Mouse (Mus musculus) liver, embryonic 11.5 days (tissue): ENCODE data around the gene Tbc1d30. TPM values are rescaled to one million over a fixed set of nuclear protein-coding genes. Genes with fewer than 3 reads are reported as not detected.

Experiments
- ATAC-seq: fragments of 200-750 bp; cut with Nextera tagmentation; replicated peaks from 2 replicates; pipeline ENCODE4 v1.8.0; 2017; ENCODE audit warnings: moderate number of reproducible peaks, mild to moderate bottlenecking, moderate TSS enrichment, moderate library complexity; ENCODE audit not compliant: low FRiP score
- DNase-seq: peaks from one replicate; pipeline ENCODE4 v3.0.0-alpha.2; 2017; ENCODE audit warnings: low spot score
- H3K27ac ChIP-seq: fragments of 300-500 bp; sonication (generic); 2 replicates; pipeline ENCODE4 v1.5.1; 2014; ENCODE audit warnings: mild to moderate bottlenecking, low read depth, low read length, control low read depth
- H3K27me3 ChIP-seq: fragments of 300-500 bp; sonication (generic); replicated peaks from 2 replicates; pipeline ENCODE4 v1.6.1; 2014; ENCODE audit warnings: low read length, mixed read lengths; ENCODE audit not compliant: control insufficient read depth, insufficient read depth
- H3K36me3 ChIP-seq: fragments of 300-500 bp; sonication (generic); 2 replicates; pipeline ENCODE4 v1.6.1; 2014; ENCODE audit warnings: mild to moderate bottlenecking, low read length, moderate library complexity, mixed read lengths; ENCODE audit not compliant: control insufficient read depth, insufficient read depth
- H3K4me1 ChIP-seq: fragments of 300-500 bp; sonication (generic); replicated peaks from 2 replicates; pipeline ENCODE4 v1.6.1; 2014; ENCODE audit warnings: low read length, mixed read lengths; ENCODE audit not compliant: control insufficient read depth, insufficient read depth
- H3K4me2 ChIP-seq: fragments of 300-500 bp; sonication (generic); 2 replicates; pipeline ENCODE4 v1.6.1; 2014; ENCODE audit warnings: mild to moderate bottlenecking, control low read depth, moderate library complexity
- H3K4me3 ChIP-seq: fragments of 300-500 bp; sonication (generic); 2 replicates; pipeline ENCODE4 v1.5.1; 2014; ENCODE audit warnings: low read depth, low read length, control low read depth
- H3K9ac ChIP-seq: fragments of 300-500 bp; sonication (generic); 2 replicates; pipeline ENCODE4 v1.6.1; 2014; ENCODE audit warnings: low read depth, low read length, control low read depth
- H3K9me3 ChIP-seq: fragments of 300-500 bp; sonication (generic); 2 replicates; pipeline ENCODE4 v1.6.1; 2016; ENCODE audit warnings: low read length, inconsistent platforms, mixed read lengths; ENCODE audit not compliant: control insufficient read depth
- WGBS: fragments of 180-500 bp; shearing (Covaris S2); extraction: QIAGEN DNeasy Blood & Tissue Kit; methylation state at CpG from one replicate; pipeline ENCODE4 v1.1.7; 2014; 5-methylcytosine and 5-hydroxymethylcytosine counted together
- polyA plus RNA-seq: library from polyadenylated mRNA; unstranded; fragments of >200 nt; fragmentation: Nextera tagmentation; extraction: Ambion mirVana; gene quantifications from 2 replicates; pipeline ENCODE4 v1.2.1, GENCODE M21; 2014

Tbc1d30 gene
- polyA plus RNA-seq, 1 experiment from 2014 or later: 0.78 TPM

DNA sequence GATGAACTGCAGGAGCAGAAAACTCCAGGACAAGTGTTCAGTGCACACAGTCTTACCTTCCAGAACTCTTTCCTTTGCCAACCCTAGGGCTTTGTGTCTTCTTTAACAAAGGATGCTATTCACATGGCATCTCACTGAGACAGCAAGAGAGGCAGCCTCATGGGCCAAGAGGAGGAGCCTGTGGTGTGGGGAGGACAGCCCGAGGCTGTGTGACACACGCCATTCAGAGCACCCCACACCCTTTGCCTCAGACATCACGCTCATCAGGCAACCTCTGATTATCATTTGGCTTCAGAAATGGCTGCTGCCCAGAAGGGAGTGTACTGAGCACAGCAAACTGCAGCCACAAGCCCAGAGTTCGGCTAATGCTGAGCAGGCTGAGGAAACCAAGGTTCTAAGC lies 36.9 kb downstream of the Tbc1d30 start:
- Histone ChIP-seq H3K36me3 (no peaks in the 10 kb centered on the region), H3K9me3 (no peaks in the 10 kb centered on the region), H3K27me3 (peaks cover 45% of the 10 kb centered on the region), H3K4me3 (no peak overlapping the region), H3K4me2 (no peak overlapping the region), H3K9ac (no peak overlapping the region), H3K4me1 (peaks cover 5% of the 10 kb centered on the region; the same call in 1 of the 2 replicates), H3K27ac (no peak overlapping the region)
- 57% methylated on average over 4 of the region's 4 CpGs for WGBS
- DNase-seq: no peak
- no peak for ATAC-seq

DNA sequence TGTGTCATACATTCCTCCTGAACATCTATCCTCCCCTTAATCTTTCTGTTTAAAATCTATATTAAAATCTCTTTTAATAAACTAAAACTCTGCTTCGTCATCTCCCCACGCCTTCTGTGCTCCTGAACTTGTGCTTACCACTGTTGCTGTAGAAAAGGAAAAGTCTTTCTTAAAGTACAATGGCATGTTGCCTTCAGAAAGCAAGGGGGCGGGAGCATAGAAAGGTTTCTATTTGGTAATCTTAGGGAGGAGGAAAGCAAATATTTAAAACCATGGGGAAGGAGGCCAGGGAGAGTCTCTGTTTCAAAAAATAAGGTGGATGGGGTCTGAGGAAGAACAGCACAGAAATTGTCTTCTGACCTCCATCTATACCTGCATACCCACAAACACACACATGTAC lies 38.0 kb downstream of the Tbc1d30 start:
- Histone ChIP-seq H3K27ac (no peak overlapping the region), H3K27me3 (peaks cover 51% of the 10 kb centered on the region), H3K4me2 (no peak overlapping the region), H3K4me1 (peaks cover 5% of the 10 kb centered on the region; the same call in 1 of the 2 replicates), H3K9me3 (no peaks in the 10 kb centered on the region), H3K36me3 (no peaks in the 10 kb centered on the region), H3K4me3 (no peak overlapping the region), H3K9ac (no peak overlapping the region)
- WGBS: 76% methylated on average over 3 of the region's 3 CpGs
- ATAC-seq (no peak), DNase-seq (no peak)

DNA sequence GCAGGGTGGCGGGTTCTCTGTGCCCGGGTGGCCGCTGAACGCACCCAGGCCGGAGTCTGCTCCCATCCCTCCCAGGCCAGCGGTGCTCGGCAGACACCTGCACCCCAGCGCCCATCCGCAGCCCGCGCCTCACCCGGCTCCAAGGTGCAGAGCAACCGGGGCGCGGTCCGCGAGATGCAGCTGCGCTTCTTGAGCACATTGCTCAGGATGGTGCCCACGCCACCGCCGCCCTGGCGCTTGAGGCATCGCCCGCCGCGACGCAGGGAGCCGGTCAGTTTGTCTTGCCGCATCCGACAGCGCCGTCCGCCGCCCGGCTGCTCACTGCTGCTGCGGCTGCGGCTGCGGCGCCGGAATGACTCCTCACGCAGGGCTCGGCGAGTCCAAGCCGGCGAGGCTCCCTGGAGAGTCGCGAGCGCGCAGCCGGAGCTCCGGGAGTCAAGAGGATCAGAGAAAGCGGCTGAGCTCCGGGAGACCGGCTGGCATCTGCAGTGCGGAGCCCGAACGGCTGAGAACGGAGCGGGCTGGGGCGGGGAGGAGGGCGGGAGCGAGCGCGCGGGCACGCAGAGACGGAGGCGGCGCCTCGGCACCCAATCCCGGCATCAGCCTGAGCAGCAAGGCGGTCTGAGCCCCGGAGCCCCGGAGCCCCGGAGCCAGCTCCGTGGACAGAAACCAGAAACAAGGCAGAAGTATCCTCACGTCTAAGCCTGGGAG lies 40.4 kb downstream of the Tbc1d30 start:
- WGBS: 2% methylated on average over 76 of the region's 77 CpGs

DNA sequence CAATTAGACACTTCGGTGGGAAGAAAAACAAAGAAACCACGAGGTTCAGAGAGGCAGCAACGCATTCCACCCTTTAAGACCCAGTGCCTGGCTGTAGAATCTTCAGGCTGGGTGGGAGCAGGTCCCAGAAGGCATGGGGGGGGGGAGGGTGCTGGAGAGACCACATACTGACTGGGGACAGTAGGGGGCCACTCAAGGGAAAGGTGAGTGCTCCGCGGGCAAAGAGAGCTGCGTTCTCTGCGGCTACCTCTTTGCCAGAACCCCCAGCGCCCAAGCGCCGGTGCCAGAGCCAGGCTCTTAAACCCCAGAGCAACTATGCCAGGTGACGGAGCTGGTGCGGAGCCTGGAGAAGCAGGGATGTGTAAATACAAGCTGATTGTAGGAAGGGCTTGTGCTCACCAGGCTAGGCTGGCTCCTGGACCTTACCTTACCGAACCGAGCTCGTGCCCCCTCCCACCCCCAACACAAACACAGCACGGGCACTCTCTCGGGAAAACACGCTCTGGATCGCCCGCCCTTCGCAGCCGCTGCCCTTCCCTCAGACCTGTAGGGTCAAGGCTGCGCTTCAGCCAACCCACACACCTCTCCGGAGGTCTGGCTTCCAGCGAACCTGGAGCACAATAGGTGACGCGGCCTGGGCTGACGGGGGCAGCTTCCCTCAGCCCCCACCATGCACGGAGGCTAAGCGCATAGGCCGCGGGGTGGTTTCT lies 41.1 kb downstream of the Tbc1d30 start:
- ATAC-seq: no peak
- Histone ChIP-seq H3K4me1 (peaks cover 5% of the 10 kb centered on the region; the same call in 1 of the 2 replicates), H3K36me3 (no peaks in the 10 kb centered on the region), H3K4me2 (peak overlapping the region; percentile 83), H3K9me3 (no peaks in the 10 kb centered on the region), H3K9ac (no peak overlapping the region), H3K27me3 (peaks cover 48% of the 10 kb centered on the region), H3K27ac (no peak overlapping the region), H3K4me3 (peak overlapping the region; percentile 59)
- no peak for DNase-seq
- 2% methylated on average over 32 of the region's 32 CpGs for WGBS

More for the DNA sequence above, 40.4 kb downstream of the Tbc1d30 start:
- H3K4me3 ChIP-seq: peak overlapping the region; percentile 59
- ATAC-seq (peak; percentile 56; the same call in 1 of the 2 replicates), DNase-seq (peak; percentile 68)
- no peaks in the 10 kb centered on the region for H3K36me3 ChIP-seq
- peaks cover 5% of the 10 kb centered on the region; the same call in 1 of the 2 replicates for H3K4me1 ChIP-seq
- peak overlapping the region; percentile 36; the same call in 1 of the 2 replicates for H3K9ac ChIP-seq
- peaks cover 51% of the 10 kb centered on the region for H3K27me3 ChIP-seq
- no peaks in the 10 kb centered on the region for H3K9me3 ChIP-seq
- peak overlapping the region; percentile 83 for H3K4me2 ChIP-seq
- H3K27ac ChIP-seq: no peak overlapping the region

DNA sequence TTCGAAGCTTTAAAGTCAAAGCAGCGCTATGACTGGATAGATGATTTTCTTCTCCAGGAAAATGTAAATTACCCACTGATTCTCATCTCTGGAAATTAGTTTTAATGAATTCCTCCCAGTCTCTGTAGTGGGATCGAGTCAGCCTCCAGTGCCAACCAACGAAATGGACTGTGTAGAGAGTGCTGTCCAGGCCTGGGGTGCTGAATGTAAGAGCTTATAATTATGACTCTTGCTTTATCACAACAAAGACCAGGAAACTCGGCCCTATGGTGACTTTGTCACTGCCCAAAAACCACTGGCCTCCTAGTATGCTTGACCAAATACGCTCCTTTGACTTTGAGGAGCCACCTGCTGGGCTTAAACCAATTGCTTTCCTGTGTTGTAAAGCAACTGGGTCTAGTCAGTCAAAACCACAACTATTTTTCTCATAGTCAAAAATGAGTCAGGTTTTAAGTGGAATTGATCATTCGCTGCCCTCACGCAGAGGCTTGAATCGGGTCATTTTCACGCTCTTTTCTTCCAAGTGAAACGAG lies 41.9 kb downstream of the Tbc1d30 start:
- peaks cover 5% of the 10 kb centered on the region; the same call in 1 of the 2 replicates for H3K4me1 ChIP-seq
- H3K9me3 ChIP-seq: no peaks in the 10 kb centered on the region
- 32% methylated on average over 11 of the region's 11 CpGs for WGBS
- no peaks in the 10 kb centered on the region for H3K36me3 ChIP-seq
- H3K27ac ChIP-seq: no peak overlapping the region
- H3K27me3 ChIP-seq: peaks cover 48% of the 10 kb centered on the region
- H3K9ac ChIP-seq: no peak overlapping the region
- DNase-seq (no peak), ATAC-seq (no peak)
- no peak overlapping the region for H3K4me3 ChIP-seq
- H3K4me2 ChIP-seq: no peak overlapping the region

DNA sequence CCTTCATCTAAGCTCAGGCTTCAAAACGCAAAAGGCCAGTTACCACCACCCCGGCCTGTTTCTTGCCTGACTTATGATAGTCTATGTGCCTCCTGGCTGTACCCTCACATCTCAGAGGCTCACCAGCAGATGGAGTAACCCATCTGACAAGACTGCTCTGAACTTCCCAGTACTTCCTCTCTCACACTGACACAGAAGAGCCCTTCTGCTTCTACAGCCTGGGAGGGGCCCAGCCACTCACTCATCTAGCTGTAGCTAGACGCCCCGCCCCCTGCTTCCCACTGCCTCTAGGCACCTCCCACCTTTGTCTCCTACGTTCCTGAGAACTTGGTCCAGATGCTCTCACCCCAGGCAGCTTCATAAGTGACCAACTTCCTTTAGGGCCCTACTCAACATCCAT lies 45.6 kb downstream of the Tbc1d30 start:
- DNase-seq (no peak), ATAC-seq (0 out of 2 replicates have a peak, but pooled peaks have one; percentile 31)
- no peak overlapping the region for H3K27ac ChIP-seq
- peaks cover 5% of the 10 kb centered on the region; the same call in 1 of the 2 replicates for H3K4me1 ChIP-seq
- H3K36me3 ChIP-seq: no peaks in the 10 kb centered on the region
- 23% methylated on average over 5 of the region's 5 CpGs for WGBS
- H3K4me3 ChIP-seq: no peak overlapping the region
- H3K9me3 ChIP-seq: no peaks in the 10 kb centered on the region
- H3K27me3 ChIP-seq: peaks cover 19% of the 10 kb centered on the region
- H3K4me2 ChIP-seq: no peak overlapping the region
- H3K9ac ChIP-seq: no peak overlapping the region

DNA sequence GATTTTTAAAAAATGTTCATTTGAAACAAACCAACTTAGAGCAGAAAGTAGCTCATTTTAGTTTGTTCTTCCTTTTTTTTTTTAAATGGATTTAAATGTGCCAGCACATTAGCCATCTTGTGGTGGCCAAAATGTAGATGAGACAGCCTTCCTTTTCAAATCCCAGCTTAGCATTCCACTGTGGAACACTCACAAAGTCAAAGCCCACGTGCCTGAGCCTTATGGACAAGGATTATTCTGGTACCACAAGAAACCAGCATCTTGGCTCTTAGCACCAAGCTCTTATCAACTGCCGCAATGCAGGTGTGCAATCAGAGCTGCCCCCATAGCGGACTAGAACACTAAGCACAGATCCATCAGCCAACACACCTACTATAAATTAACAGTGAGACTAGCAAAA lies 47.5 kb downstream of the Tbc1d30 start:
- Histone ChIP-seq H3K27ac (no peak overlapping the region), H3K9ac (no peak overlapping the region), H3K27me3 (peaks cover under 1% of the 10 kb centered on the region), H3K9me3 (no peaks in the 10 kb centered on the region), H3K36me3 (no peaks in the 10 kb centered on the region), H3K4me3 (no peak overlapping the region), H3K4me2 (no peak overlapping the region), H3K4me1 (no peaks in the 10 kb centered on the region)
- no peak for ATAC-seq
- DNase-seq: no peak
- WGBS: 74% methylated on average over 3 of the region's 3 CpGs

DNA sequence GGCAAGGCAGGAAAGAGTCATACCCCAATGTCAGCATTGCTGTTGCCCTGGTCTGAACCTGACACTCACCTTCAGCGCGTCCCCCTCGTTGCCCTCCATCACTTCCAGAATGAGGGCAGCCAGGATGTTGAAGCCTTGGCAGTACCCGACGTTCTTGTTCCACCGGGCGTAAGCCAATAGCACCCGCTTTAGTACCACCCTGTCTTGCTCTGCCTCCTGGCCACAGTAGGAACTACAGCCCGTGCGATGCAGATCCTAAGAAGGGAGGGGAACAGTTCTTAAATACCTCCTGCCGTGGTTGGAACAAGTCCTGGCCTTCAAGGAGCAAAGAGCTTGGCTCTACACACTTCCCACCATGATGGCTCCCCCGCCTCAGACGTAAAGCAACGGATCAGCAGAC lies 49.2 kb downstream of the Tbc1d30 start:
- Histone ChIP-seq H3K9me3 (no peaks in the 10 kb centered on the region), H3K27ac (no peak overlapping the region), H3K4me2 (no peak overlapping the region), H3K36me3 (no peaks in the 10 kb centered on the region), H3K27me3 (no peaks in the 10 kb centered on the region), H3K9ac (no peak overlapping the region), H3K4me3 (no peak overlapping the region), H3K4me1 (peaks cover 2% of the 10 kb centered on the region; the same call in 1 of the 2 replicates)
- DNase-seq: no peak
- 73% methylated on average over 14 of the region's 14 CpGs for WGBS
- no peak for ATAC-seq
